Mouse (Mus musculus) bone marrow, adult 2 months (tissue): Measurements from ENCODE around the gene Pappa.

Source experiments
- CTCF ChIP-seq: fragments of 200-500 bp; IDR thresholded peaks from 2 replicates; pipeline ENCODE4 v1.5.1; 2011; ENCODE audit warnings: low read length, control low read depth; ENCODE audit not compliant: control insufficient read depth, insufficient read depth
- POLR2A ChIP-seq: fragments of 200-500 bp; IDR thresholded peaks from 2 replicates; pipeline ENCODE4 v1.6.1; 2011; ENCODE audit warnings: low read depth, mild to moderate bottlenecking, control low read depth, low read length, borderline replicate concordance; ENCODE audit not compliant: control insufficient read depth

DNA sequence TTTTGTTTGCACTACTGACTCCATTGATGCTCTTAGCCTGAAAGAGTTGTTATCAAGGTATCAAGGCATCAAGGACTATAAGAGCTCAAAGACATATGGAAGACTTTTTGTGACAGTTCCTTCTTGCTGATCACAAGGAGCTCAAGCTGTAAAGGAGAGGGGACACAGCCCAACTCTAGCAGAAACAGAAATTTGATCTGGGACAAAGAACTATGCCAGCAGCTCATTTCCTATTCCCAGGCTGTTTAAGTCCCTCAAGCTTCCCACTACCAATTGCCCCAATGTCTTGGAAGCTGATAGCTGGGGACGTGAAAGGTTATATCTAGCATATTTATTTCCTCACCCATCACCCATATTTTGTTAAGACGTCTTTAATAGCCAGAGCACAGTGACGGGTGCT lies 39.7 kb downstream of the Pappa start:
- TF ChIP-seq POLR2A (no peak), CTCF (no peak)
